Mouse (Mus musculus) liver, adult (tissue): ENCODE data around the gene Cd2ap.

Experiments used
- GATA4 ChIP-seq: IDR thresholded peaks from 2 replicates; pipeline ENCODE4 v1.6.1; 2014; ENCODE audit warnings: mild to moderate bottlenecking, low read length; ENCODE audit not compliant: insufficient replicate concordance

Gene Cd2ap

GRCm38 (mm10) chr17:42882873-42883272 is 6.4 kb upstream of the Cd2ap start:
- no peak for TF ChIP-seq GATA4

- no peak for TF ChIP-seq GATA4
Observed at GRCm38 (mm10) chr17:42876904-42877425, 500 bp upstream of the Cd2ap start.

DNA sequence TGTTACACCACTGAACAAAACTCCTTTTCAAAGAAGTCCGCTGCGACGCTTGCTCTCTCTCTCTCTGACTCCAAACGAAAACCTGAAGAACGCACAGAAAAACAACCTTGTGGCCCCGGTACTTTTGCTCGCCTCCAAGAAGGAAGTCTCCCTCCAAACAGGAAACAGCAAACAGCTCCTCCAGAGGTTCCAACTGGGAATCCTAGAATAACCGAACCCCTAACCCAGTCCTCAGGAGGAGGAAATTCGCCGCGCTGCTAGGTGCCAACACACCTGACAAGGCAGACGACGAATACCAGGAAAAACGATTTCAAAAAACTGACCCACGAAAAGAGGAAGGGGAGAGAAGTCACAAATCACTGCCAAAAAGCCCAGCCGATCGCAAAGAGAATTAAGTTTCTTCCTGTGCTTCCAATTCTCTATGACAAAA is 879 bp downstream of the Cd2ap start:
- TF ChIP-seq GATA4 = no peak

- TF ChIP-seq GATA4 = no peak
Observed at GRCm38 (mm10) chr17:42875015-42875414, 1.4 kb downstream of the Cd2ap start.

DNA sequence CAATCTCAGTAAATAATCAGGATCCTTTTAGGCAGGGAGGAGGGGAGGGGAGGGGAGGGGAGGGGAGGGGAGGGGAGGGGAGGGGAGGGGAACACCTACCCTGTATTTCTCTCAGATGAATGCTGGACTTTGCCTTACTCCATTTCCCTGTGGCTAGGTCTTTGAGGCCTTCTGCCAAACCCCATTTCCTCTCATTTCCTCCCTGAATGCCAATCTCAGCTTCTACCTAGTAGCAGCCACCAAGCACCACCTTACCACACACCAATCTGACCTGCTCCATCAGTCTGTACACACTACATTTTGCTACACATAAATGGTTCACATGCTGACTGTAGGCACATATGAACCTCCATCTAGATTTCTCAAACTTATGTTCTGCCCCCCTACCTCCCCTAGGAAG is 6.0 kb downstream of the Cd2ap start:
- no peak for TF ChIP-seq GATA4

DNA sequence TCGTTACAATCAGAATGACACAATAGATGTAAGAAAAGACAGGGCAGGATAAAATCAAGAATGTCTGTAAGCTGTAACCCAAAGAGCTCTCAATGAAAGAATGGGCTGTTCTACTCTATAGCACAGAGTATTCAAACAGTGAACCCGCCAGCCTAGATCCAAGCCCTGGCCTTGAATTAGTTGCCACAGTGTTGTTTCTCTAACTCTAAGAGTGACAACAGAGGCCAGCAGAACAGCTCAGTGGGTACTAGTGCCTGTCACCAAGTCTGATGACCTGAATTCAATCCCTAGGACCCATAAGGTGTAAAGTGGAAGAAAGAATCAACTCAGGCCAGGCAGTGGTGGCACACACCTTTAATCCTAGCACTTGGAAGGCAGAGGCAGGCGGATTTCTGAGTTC is 13.3 kb downstream of the Cd2ap start:
- TF ChIP-seq GATA4 = no peak

DNA sequence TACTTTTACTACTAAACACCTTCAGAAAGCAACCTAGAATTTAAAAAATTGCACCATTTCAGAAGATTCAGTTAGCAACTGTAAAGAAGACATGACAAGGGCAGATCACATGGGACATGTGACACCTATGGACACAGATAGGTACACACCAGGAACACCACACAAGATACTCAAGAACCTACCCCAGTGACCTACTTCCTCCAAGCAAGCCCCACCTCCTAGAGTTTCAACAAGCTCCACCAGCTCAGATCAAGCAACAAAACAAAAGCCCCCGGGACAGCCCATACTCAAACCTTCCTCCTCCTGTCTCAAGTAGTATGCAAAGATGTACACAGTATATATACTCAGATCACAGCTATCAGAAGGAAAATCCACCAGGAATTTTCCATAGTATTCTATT is 16.1 kb downstream of the Cd2ap start:
- no peak for TF ChIP-seq GATA4

GRCm38 (mm10) chr17:42857506-42857905 is 19.0 kb downstream of the Cd2ap start:
- no peak for TF ChIP-seq GATA4

DNA sequence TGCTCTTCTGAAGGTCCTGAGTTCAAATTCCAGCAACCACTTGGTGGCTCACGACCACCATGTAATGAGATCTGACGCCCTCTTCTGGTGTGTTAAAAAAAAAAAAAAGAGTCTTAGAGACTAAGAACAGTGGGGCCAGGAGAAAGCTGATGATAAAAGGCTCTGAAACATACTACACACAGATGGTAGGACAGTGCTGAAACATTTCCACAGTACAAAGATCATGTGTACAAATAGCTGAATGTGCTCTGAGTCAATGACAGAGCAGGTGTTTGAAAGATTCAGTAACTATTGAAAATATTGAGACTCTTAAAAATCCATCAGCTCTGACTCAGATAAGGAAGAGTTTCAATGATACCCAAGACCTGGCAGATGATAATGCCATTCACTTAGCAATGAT is 29.4 kb downstream of the Cd2ap start:
- TF ChIP-seq GATA4 = no peak

DNA sequence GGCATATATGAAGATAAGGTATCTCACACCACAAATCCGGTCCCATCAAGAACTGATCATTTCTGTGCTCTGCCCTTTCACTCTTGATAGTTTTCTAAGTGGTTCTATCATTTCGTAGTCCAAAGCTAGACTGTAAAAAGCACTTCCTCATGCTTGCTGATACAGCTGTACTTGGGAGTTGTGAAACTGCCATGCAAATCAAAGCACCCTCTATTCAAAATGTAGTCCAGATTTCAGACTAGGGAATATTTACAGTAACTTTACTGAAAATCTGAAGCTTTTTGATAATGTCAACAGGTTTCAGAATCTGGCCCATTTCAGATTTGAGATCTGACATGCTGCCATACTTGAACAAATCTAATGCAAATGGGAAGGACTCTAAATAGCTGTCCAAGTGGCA is 39.3 kb downstream of the Cd2ap start:
- no peak for TF ChIP-seq GATA4

DNA sequence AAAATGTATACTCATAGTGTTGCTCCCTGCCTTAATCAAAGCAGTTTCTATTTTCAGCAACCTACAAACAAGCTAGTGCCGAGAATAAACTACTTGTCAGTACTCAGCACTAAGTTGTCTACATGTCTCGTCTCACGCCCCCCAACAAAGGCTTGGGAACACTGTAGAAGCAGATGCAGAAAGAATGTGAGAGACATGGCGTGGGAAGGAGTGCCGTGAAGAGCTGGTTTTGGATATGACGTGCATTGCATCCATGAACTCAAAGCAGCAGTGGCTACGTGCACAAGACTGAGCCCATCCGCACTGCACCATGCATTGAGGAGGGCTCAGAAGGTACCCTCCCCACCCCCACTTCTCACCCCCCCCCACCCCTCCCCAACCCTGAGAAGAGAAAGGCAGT is 53.7 kb downstream of the Cd2ap start:
- no peak for TF ChIP-seq GATA4

DNA sequence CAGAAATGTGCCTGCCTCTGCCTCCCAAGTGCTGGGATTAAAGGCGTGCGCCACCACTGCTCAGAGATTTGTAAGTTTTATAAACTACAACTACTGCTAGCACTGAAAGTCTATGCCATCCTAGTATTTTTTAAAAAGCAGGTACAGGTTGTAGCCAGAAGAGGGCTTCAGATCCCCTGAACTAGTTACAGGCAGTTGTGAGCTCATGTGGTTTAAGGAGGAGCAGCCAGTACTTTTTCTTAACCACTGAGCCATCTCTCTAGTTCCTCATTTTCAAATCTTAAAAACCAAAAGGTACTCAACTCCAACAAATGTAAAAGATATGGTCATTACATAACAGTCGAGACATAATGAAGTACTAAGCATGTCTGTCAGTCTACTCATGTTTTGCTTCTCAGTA is 61.1 kb downstream of the Cd2ap start:
- TF ChIP-seq GATA4 = no peak

DNA sequence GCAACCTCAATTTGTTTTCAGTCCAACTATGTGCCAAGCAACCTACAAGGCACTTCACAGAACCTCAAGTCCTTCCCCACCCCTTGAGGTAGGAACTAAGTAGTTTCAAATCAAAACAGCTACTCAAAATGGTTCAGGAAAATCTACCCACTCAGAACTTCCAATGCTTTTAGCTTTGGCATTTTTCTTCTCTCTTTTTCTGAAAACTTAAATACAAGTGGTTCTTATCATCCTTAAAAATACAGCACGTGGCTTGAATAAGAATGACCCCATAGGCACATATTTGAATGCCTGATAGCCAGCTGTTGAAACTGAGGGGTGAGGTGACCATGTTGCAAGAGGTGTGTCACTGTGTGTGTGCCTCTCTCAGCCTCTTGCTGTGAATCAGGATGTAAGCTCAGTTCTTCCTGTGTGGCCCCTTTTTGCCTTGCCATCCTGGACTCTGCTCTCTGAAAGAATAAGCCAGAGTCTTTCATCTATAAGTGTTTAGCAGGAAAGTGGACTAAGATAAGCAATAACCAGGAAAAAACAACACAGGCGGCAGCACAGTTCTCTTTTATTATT is 84.0 kb downstream of the Cd2ap start:
- no peak for TF ChIP-seq GATA4

DNA sequence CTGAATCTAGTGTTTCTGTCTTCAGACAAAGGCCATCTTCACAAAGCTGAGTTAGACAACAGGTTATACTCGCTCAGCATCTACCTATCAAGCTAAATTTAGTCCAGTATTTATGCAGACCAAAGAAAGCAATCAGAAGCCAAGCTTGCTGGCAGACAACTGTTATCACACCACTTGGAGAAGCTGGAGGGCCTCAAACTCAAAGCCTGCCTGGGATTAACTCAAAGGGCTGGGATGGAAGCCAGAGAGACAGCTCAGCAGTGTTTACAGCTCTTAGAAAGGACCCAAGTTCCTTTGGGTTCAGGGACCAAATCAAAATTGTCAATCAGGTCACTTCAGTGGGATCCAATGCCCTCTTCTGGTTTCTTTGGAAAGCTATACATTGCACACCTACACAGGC is 85.7 kb downstream of the Cd2ap start:
- no peak for TF ChIP-seq GATA4

DNA sequence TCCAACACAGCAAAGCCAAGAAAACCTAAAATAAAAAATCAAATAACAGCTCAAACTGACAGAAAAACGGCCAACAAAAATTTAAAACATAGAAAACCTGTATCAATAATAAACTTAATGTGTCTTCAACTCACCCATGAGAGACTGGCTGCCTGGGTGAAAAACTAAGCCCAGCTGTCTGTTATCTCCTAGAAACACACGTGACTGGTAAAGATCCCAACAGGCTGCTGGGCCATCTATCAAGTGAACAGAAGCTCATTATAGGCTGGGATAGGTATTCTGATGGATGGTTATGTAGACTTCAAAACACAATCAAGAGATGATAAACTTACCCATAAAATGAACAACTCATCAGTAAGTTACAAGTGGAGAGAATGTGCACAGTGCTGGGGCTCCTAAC is 86.7 kb downstream of the Cd2ap start:
- no peak for TF ChIP-seq GATA4

DNA sequence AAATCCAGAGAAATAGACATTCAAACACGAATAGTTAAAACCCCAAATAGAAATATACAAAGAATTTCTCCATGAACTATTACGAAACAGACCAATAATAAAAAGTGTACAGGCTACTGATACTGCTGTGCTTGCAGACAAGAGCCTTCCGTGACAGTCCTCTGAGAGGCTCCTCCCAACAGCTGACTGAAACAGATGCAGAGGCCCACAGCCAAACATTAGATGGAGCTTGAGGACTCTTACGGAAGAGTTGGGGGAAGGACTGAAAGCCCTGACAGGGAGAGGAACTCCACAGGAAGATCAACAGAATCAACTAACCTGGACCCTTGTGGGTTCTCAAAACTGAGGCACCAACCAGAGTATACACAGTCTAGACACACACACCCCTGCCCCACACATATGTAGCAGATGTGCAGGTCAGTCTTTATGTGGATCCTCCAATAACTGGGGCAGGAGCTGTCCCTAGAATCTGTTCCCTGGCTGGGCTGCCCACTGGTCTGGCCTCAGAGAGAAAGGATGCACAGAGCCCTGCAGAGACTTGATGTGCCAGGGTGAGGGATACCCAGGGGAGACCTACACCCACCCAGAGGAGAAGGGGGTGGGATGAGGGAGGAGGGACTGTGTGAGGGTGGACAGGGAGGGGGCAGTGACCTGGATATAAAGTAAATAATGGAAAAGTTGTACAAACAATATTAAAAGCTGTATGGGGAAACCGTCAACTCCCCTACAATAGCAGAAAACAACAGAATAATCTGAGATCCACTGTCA is 87.6 kb downstream of the Cd2ap start:
- TF ChIP-seq GATA4 = no peak

- TF ChIP-seq GATA4 = no peak
Observed at GRCm38 (mm10) chr17:42782156-42782757, 94.2 kb downstream of the Cd2ap start.

DNA sequence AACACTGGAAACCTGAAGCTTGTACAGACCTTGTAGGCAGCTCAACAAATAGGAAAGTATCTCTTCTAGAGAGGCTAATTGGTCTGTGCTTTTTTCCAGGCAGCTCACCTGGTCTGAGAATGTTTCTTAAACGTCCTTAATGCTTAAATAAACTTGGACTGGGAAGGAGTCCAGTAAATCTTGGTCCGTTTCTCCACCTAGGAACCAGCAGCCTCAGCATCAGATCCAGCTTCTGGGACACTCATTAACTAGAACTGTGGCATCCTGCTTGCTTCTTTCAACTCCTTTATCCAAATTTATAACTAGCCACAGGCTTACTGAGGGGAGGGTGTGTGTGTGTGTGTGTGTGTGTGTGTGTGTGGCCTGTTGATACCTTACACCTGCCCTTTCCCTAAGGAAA is 122.7 kb downstream of the Cd2ap start:
- no peak for TF ChIP-seq GATA4
